Mouse (Mus musculus) lung, embryonic 14.5 days (tissue): ENCODE measurements around the gene Mcm5. TPM values are rescaled to one million over a fixed set of nuclear protein-coding genes. Genes with fewer than 3 reads are reported as not detected.

Experiments
- ATAC-seq: fragments of 200-750 bp; cut with Nextera tagmentation; 2 replicates; pipeline ENCODE4 v1.8.0; 2017; ENCODE audit warnings: mild to moderate bottlenecking, moderate TSS enrichment, moderate library complexity; ENCODE audit not compliant: insufficient read depth
- DNase-seq: peaks from one replicate; pipeline ENCODE4 v3.0.0-alpha.2; 2015
- H3K27ac ChIP-seq: fragments of 300-500 bp; sonication (generic); 2 replicates; pipeline ENCODE4 v1.5.1; 2014; ENCODE audit warnings: low read depth, mild to moderate bottlenecking, moderate library complexity
- H3K27me3 ChIP-seq: fragments of 300-500 bp; sonication (generic); 2 replicates; pipeline ENCODE4 v1.6.1; 2014; ENCODE audit warnings: low read length, control low read depth; ENCODE audit not compliant: insufficient read depth
- H3K36me3 ChIP-seq: fragments of 300-500 bp; sonication (generic); 2 replicates; pipeline ENCODE4 v1.6.1; 2014; ENCODE audit warnings: control low read depth; ENCODE audit not compliant: insufficient read depth
- H3K4me1 ChIP-seq: fragments of 300-500 bp; sonication (generic); 2 replicates; pipeline ENCODE4 v1.6.1; 2014; ENCODE audit warnings: antibody characterized with exemption, control low read depth; ENCODE audit not compliant: insufficient read depth
- H3K4me2 ChIP-seq: fragments of 300-500 bp; sonication (generic); 2 replicates; pipeline ENCODE4 v1.6.1; 2014; ENCODE audit warnings: mild to moderate bottlenecking
- H3K4me3 ChIP-seq: fragments of 300-500 bp; sonication (generic); 2 replicates; pipeline ENCODE4 v1.5.1; 2014; ENCODE audit warnings: low read depth, low read length
- H3K9ac ChIP-seq: fragments of 300-500 bp; sonication (generic); 2 replicates; pipeline ENCODE4 v1.6.1; 2014
- H3K9me3 ChIP-seq: fragments of 300-500 bp; sonication (generic); 2 replicates; pipeline ENCODE4 v1.6.1; 2016; ENCODE audit warnings: low read depth, low read length, control low read depth
- CTCF ChIP-seq: IDR thresholded peaks from 2 replicates; pipeline ENCODE4 v1.5.1; 2016; ENCODE audit warnings: antibody characterized with exemption, low read depth
- WGBS: fragments of 180-500 bp; shearing (Covaris S2); extraction: QIAGEN DNeasy Blood & Tissue Kit; methylation state at CpG from one replicate; pipeline ENCODE4 v1.1.7; 2014; 5-methylcytosine and 5-hydroxymethylcytosine counted together
- polyA plus RNA-seq: library from polyadenylated mRNA; unstranded; fragments of >200 nt; fragmentation: Nextera tagmentation; extraction: Ambion mirVana; gene quantifications from 2 replicates; pipeline ENCODE4 v1.2.1, GENCODE M21; 2014

The Mcm5 gene
- polyA plus RNA-seq, 1 experiment from 2014 or later = 227 TPM

DNA sequence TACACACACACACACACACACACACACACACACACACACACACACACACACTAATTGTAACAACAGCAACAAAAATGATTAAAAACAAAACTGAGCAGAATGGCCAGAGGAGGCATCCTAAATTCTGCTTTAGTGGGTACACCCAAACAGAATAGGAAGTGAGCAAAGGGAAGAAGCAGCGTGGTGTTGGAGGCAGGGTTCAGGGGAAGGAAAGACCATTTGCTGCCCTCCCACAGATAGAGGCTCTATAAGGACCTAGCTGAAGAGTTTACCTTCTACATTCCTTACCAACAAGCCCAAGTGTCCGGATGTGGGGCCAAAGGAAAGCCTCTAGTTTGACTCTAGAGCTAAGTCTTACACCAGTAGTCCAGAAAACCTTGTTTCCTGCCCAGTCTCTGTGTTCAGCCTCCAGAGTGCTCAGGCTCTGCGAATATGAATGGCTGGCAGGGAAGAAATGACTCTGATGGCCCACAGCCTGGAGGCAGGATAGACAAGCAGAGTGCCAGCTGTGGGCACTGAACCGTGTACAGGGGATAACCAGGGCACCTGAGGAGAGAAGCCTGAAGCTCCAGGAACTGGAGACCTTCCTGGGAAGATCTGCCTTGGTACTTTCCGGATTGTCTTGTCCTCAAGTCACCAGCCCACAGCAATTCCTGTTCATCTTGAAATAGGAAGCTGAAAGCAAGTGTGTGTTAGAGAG, 41.7 kb downstream of the Mcm5 start:
- DNase-seq = no peak

GRCm38 (mm10) chr8:75151743-75152142, 42.4 kb downstream of the Mcm5 start:
- no peak for ATAC-seq
- 71% methylated on average over 4 of the region's 4 CpGs for WGBS
- no peaks in the 10 kb centered on the region for H3K27me3 ChIP-seq
- TF ChIP-seq CTCF = no peak
- DNase-seq = no peak
- no peak overlapping the region for H3K4me3 ChIP-seq
- no peaks in the 10 kb centered on the region for H3K9me3 ChIP-seq
- H3K27ac ChIP-seq = no peak overlapping the region
- H3K4me2 ChIP-seq = no peak overlapping the region
- H3K9ac ChIP-seq = no peak overlapping the region
- no peaks in the 10 kb centered on the region for H3K4me1 ChIP-seq
- no peaks in the 10 kb centered on the region for H3K36me3 ChIP-seq

More for the DNA sequence above, 41.7 kb downstream of the Mcm5 start:
- H3K27ac ChIP-seq = no peak overlapping the region
- no peaks in the 10 kb centered on the region for H3K27me3 ChIP-seq
- H3K4me2 ChIP-seq = no peak overlapping the region
- no peak overlapping the region for H3K4me3 ChIP-seq
- H3K36me3 ChIP-seq = no peaks in the 10 kb centered on the region
- no peak overlapping the region for H3K9ac ChIP-seq
- no peak for ATAC-seq
- no peaks in the 10 kb centered on the region for H3K9me3 ChIP-seq
- TF ChIP-seq CTCF = no peak
- WGBS = 67% methylated on average over 5 of the region's 5 CpGs
- no peaks in the 10 kb centered on the region for H3K4me1 ChIP-seq

- Histone ChIP-seq H3K27me3 (no peaks in the 10 kb centered on the region), H3K27ac (no peak overlapping the region), H3K9ac (no peak overlapping the region), H3K36me3 (no peaks in the 10 kb centered on the region), H3K4me2 (no peak overlapping the region), H3K9me3 (no peaks in the 10 kb centered on the region), H3K4me1 (no peaks in the 10 kb centered on the region), H3K4me3 (no peak overlapping the region)
- no peak for TF ChIP-seq CTCF
- ATAC-seq (no peak), DNase-seq (no peak)
- 58% methylated on average over 2 of the region's 2 CpGs for WGBS
Observed at GRCm38 (mm10) chr8:75152505-75153082, 43.2 kb downstream of the Mcm5 start.

- H3K27ac ChIP-seq = no peak overlapping the region
- H3K4me1 ChIP-seq = no peaks in the 10 kb centered on the region
- no peak for TF ChIP-seq CTCF
- no peaks in the 10 kb centered on the region for H3K36me3 ChIP-seq
- ATAC-seq (peak; percentile 52; the same call in 1 of the 2 replicates), DNase-seq (peak; percentile 27)
- H3K4me3 ChIP-seq = no peak overlapping the region
- H3K9ac ChIP-seq = no peak overlapping the region
- no peaks in the 10 kb centered on the region for H3K9me3 ChIP-seq
- no peaks in the 10 kb centered on the region for H3K27me3 ChIP-seq
- WGBS = 17% methylated on average over 5 of the region's 5 CpGs
- no peak overlapping the region for H3K4me2 ChIP-seq
Observed at GRCm38 (mm10) chr8:75154855-75155478, 45.6 kb downstream of the Mcm5 start.

- H3K27me3 ChIP-seq = no peaks in the 10 kb centered on the region
- no peak for TF ChIP-seq CTCF
- H3K4me1 ChIP-seq = no peaks in the 10 kb centered on the region
- H3K9me3 ChIP-seq = no peaks in the 10 kb centered on the region
- H3K4me3 ChIP-seq = no peak overlapping the region
- H3K36me3 ChIP-seq = no peaks in the 10 kb centered on the region
- H3K27ac ChIP-seq = no peak overlapping the region
- 53% methylated on average over 2 of the region's 2 CpGs for whole genome bisulfite sequencing
- no peak for DNase-seq
- ATAC-seq = no peak
- no peak overlapping the region for H3K9ac ChIP-seq
- no peak overlapping the region for H3K4me2 ChIP-seq
Observed at GRCm38 (mm10) chr8:75155740-75156322, 46.5 kb downstream of the Mcm5 start.

DNA sequence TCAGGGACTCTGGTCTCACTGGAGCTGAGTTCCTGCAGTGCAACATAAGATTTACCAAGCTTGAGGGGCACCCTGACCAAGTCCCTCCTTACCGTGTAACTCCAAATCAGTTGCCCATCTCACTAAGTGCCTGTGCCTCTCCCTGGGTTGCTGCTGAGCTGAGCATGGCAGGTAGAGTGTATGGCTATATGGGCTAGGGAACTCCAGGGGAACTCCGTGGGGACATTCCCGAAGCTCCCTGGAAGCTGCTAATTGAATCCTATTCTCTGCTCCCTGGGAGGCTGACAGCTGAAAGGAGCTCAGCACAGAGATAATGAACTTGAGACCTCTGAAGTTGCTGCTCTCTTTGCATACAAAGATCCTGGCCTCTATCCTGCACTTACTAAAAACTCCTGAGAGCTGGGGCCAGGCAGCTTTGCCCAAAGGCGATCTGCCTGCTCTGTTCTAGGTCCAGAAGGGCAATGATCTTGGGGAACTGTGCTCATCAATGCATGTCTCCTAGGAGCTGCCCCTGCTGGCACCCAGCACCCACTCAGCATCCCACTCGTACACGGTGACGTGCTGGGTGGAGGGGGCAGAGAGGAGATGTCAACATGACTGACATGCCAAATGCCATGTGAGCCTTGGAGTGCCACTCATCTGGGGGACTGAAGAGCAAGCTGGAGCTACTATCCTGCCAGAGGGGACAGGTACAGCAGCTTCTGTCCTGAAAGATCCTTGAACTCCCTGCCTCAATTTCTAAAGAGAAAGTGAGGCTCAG, 48.3 kb downstream of the Mcm5 start:
- 28% methylated on average over 7 of the region's 7 CpGs for WGBS
- H3K4me3 ChIP-seq = no peak overlapping the region
- no peaks in the 10 kb centered on the region for H3K27me3 ChIP-seq
- H3K4me1 ChIP-seq = no peaks in the 10 kb centered on the region
- no peak overlapping the region for H3K9ac ChIP-seq
- TF ChIP-seq CTCF = no peak
- no peaks in the 10 kb centered on the region for H3K9me3 ChIP-seq
- no peak overlapping the region for H3K4me2 ChIP-seq
- H3K36me3 ChIP-seq = no peaks in the 10 kb centered on the region
- no peak for ATAC-seq
- H3K27ac ChIP-seq = no peak overlapping the region
- no peak for DNase-seq
